Mouse (Mus musculus): ENCODE results near the gene Adora2a.
"Not testable (repeated sequence)": the region's sequence is repeated elsewhere in the genome, so short reads cannot be mapped to it uniquely, and the experiment has no call there.

The Adora2a gene

DNA sequence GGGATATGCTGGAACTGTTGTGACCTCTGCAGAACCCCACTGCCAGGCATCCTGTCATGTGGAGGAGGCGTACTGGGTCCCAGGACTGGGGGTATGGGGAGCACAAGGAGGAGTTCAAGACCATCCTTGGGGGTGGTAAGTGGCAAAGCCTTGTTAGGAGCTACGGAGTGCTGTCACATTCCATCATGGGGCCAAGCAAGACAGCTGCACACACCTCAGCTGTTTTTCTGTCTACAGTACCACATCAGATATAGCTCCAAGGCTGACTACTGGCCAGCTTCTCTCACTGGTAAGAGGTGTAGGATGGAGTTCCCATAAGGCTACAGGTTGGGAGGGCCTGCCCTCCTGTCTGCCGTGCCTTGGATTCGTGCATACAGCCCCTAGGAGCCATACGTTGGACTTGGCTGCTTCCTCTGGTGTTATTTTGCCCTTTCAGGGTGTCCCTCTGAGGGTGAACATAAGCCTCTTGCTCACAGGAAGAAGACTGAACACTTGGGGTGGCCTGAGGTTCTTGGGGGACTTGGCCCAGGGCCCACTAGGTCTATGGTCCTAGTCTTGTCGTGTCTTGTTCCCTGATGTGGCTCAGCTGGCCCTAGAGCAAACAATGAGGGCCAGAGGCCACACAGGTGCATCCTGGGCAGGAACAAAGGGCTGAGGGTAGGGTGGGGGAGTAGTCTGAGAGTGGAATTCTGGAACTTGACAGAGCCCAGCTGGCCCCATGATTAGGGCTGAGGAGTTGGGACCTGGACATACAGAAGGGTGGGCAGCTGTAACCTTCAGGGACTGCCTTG lies 2.3 kb upstream of the Adora2a start:
- DNase-seq: no peak

DNA sequence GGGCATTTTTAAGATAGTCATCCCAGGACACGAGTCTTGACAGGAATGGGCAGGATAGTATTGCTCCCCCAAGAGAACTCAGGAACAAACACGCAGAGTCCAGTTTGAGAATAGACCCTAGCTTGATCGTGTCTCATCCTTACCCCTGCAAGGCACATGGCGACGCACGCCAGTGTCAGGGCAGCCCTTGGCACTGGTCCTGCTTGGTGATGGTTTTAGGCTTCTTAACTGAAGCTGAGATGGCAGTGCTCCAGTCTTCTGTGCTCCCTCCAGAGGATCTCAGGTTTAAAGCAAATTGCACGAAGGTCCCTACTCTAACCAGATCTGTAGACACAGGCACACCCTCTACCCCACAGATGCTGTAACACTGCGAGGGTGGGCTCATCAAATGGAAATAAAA lies 921 bp upstream of the Adora2a start:
- no peak for DNase-seq

- DNase-seq: peak; percentile 53
Measured at GRCm38 (mm10) chr10:75316472-75316871, 205 bp upstream of the Adora2a start.

GRCm38 (mm10) chr10:75316908-75317761 lies 458 bp downstream of the Adora2a start:
- DNase-seq: peak; percentile 87

- no peak for DNase-seq
Measured at GRCm38 (mm10) chr10:75318206-75318605, 1.5 kb downstream of the Adora2a start.

GRCm38 (mm10) chr10:75320321-75320720 lies 3.6 kb downstream of the Adora2a start:
- peak; percentile 71 for DNase-seq

DNA sequence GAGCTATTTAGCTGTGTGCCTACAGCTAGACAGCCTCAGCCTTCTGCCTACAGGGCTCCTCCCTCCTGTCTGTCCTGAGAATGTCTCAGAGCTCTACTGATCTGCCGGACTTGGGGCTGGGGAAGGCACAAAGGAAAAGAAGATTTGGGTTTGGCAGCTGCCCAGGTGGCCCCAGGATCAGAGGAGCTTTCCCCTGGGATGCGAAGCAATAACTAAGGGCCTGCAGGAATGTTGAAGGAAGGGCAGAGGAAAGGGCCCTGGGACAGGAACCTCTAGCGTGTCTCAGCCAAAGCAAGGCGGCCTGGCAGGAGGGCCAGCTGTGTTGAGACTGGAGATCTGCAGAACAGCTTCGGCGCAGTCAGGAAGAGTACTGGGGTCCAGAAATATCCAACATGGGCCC lies 6.3 kb downstream of the Adora2a start:
- no peak for DNase-seq

DNA sequence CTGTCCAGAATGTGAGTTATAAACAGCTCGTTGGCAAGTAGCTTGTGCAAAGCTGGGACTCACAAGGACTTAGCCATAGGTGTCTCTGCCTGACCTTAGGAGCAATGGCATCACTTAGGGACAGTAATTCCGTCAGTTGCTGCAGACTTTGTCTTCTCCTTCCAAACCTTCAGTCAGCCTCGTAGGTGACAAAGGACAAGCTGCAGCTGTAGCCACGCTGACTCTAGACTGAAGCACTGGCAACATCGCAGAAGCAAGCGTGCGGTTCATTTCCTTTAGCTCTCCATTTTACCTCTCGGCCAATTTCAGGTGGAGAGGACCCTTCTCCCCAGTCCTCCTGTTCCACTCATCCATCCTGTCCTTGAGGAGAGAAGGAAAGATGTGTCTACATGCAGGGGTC lies 7.3 kb downstream of the Adora2a start:
- DNase-seq: no peak

- DNase-seq: no peak
Measured at GRCm38 (mm10) chr10:75324391-75324790, 7.7 kb downstream of the Adora2a start.

- no peak for DNase-seq
Measured at GRCm38 (mm10) chr10:75325821-75326220, 9.1 kb downstream of the Adora2a start.

DNA sequence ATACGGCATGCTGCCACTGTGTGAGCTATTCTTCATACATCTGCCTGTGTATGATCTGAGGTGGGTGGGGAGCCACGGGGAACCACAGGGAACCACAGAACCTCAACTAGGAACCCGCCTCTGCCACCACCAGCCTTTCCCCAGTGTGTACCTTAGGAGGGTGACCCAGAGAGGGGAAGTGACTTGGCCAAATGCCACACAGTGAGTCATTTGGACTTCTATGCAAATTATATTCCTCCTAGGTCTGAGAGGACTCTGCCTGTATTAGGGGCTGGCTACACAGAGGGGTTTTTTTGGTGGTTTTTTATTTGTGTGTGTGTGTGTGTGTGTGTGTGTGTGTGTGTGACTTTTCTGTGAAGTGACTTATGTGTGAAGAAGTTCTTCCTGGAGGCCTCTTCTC lies 9.9 kb downstream of the Adora2a start:
- peak; percentile 31 for DNase-seq

DNA sequence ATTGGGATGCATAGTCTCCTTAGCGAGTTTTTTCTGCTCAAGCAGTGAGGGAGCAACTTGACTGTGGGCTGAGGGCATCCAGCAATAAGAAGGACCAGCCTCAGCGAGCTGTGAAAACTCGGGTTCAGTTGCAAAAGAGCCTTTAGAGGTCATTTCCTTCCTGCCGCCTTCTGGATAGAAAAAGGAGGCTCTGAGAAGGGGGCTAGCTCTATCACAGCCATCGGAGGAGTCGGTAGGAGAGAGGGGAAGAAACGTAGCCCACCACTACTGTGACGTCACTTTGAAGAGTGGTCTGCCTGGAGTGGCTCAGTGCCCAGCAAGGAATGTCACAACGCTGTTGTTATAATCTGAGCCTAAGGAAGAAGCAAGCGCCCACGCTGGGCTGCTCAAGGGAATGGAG lies 10.4 kb downstream of the Adora2a start:
- no peak for DNase-seq

DNA sequence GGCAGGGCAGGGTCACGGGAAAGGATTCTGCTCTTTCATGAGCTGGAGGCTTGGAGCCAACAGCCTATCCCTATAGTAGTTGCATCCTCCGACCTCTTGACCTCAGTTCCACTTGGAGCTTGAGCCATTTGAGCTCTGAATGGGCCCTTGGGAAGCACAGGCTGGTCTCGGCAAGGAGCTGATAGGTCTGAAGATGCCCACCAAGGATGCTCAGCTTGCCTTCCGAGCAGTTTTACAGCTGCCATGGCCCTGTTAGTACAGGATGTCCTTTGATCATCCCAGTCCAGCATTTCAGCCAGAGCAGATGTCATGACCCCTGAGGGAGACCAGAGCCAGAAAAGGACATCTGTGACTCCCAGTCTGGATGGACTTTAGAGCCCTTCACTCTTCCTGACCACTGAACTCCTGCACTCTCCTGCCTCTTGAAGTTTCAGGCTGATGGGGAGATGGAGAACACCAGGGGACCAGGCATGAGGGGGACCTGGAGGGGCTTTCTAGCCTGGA lies 11.6 kb downstream of the Adora2a start:
- DNase-seq: no peak

GRCm38 (mm10) chr10:75332268-75332667 lies 15.6 kb downstream of the Adora2a start:
- DNase-seq: no peak

GRCm38 (mm10) chr10:75333176-75333776 lies 16.6 kb downstream of the Adora2a start:
- no peak for DNase-seq

DNA sequence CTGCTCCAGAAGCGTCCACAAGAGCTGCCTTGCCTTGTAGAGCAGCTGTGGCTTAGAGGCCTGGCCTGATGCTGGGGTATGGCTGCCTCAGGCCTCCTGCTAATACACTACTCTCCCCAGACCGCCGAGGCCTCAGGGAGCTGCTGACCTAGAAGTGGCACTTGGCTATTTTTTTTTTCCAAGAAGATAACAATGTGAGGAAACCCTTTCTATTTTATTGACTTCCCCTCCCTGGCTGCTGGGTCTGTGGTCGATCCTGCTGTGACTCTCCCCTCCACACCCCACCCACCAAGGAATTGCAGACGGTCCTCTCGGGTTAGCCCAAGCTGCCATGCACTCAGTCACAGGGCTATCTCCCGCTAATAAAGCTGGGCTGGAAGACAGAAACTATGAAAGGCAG lies 17.5 kb downstream of the Adora2a start:
- no peak for DNase-seq

- no peak for DNase-seq
Measured at GRCm38 (mm10) chr10:75335075-75335474, 18.4 kb downstream of the Adora2a start.

GRCm38 (mm10) chr10:75337231-75337630 lies 20.6 kb downstream of the Adora2a start:
- DNase-seq: no peak

DNA sequence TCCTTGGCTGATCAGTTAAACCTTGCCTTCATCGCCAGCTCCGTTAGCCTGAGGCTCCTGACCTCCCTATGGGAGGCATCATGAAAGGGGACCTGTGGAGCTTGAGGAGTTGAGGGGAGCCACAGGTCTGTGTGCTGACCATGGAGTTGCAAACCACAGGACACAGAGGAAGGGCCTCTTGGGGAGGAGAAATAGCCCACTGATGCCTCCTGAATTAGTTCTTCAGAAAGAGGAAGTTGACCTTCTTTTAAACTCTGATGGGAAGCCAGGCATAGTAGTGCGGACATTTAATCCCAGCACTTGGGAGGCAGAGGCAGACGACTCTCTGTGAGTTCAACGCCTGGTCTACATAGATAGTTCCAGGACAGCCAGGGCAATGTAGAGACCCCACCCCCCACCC lies 22.2 kb downstream of the Adora2a start:
- DNase-seq: no peak

DNA sequence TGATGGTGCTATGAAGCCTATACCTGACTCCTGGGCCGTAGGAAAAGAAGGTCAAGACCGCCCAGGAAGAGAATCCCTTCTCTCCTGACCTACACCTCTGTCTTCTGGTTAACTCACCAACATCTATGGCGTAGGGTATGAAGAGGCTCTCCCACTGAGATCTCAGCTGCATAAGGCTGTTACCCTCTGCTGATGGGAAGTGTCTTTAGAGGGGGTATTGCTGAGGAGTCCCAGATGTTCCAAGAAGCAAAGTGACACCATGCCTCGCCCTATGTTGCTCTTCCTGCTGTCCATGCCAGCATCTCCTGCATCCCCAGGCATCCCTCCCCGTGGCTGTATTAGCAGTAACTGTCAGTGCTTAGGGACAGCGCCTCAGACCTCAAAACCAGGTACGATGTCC lies 22.7 kb downstream of the Adora2a start:
- DNase-seq: no peak

DNA sequence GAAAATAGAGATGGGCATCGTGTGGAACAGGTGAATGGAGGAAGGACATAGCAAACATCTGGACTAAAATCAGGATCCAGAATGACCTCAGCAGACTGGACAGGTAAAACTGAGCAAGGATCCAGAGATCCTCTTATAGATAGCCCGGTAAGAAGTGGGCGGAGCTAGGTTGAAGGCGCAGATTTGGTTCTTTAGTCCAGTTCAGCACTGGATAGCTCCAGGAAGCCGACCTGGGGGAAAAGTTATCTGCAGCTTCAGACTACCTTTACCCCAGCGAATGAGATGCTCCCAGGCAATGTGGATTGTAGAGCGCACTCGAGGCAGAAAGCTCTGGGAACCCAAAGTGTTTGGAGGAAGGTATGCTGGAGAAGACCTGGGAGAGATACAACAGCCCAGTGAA lies 25.3 kb downstream of the Adora2a start:
- DNase-seq: no peak

- not testable (repeated sequence) for DNase-seq
Measured at GRCm38 (mm10) chr10:75344563-75344962, 27.9 kb downstream of the Adora2a start.

DNA sequence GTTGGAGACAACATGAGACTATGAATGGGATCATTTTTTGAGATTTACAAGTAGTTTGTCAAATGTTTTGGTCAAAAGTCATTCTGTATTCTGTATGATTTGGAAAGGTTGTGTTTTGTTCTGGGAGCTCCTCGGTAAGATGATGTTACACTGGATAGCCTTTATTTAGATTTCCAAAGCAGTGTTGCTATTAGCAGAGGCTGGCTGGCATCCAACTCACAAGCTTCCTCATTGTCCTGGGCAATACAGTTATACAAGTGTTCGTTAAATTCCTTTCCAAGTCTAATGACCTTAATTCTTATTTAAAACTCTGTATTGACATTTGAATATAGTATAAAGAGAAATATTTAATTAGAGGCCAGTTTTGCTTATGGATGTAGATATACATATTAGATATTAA lies 28.6 kb downstream of the Adora2a start:
- DNase-seq: no peak

DNA sequence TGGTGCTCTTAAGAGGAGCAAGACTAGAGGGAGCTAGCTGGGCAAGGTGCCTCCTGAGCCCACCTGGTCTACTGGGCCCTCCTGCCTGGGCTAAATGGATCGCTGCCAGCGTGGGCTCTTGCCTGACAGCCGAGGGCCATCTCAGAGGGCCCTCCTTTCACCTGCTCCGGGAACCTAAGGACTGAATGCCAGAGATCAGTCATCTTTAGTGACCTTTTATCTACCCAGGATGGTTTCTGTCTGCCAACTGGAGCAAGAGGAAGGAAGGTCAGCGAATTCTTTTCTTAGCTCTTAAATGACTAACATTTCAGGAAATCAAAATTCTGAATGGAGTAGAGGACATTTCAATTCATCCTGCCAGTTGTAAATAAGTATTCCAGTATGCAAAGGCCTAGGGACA lies 33.9 kb downstream of the Adora2a start:
- DNase-seq: no peak
